Mouse (Mus musculus): ENCODE results near the gene Rnf31.

Rnf31 gene

DNA sequence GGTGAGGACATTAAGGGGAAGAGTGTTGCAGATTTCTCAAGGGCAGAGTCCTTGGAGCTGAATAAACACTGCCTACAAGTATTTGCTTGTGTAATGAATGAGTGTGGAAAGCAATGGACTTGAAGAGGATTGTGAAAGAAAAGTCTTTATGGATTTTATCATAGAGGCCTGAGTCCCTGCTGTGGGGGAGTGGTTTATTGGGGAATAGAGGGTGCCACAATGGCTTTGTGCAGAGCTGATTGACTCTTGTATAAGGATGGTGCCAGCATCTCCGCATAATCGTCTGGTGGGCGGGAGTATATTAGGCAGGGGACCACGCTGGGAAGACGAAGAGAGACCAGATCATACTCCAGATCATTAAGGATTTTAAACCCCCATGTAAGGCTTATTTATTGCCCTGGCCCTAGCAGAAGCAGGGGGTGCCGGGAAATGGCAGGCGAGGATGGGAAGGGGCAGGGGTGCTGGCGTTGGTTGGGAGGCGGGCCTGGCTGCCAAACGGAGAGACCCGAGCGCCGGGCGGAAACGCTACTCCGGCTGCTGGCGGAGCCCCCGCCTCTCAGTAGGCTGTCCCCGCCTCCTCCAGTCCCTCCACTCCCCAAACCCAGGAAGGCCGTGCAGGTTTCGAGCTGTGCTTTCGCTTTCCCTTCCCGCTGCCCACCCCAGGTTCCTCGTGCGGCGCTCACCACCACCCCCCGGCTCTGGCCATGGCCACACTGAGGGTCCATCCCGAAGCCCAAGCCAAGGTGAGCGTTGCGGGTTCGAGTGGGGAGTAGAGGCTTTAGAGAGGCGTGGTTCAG, 13.4 kb upstream of the Rnf31 start, which contains the start of gene Psme1:
Gene Psme1, plus strand, starts transcription at position 253 of the 797 bp plus-strand sequence.
- peak; percentile 70 for DNase-seq (ENCODE audit: low read depth, low spot score)

DNA sequence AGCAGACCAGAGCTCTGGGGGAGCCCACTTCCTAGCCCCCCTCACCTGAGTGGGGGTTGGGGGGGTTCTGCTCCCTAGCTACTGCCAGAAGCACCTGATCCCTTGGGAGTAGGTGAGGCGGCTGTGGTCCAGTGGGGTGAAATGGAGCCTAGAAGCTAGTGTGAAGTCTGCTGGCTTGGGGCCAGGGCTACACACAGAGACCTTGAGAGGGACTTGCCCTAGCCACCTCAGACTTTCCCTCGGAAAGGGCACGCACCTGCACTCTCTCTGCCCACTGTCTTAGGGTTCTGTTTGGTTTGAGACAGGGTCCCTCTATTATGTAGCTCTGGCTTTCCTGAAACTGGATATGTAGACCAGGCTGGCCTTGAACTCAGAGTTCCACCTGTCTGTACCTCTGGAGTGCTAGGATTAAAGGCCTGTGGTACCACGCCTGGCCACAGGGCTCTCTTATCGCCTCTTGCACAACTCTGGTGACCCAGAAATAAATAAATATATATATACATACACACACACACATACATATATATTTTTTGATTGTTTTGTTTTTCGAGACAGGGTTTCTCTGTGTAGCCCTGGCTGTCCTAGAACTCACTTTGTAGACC, 12.7 kb upstream of the Rnf31 start:
- no peak for DNase-seq (ENCODE audit: low read depth, low spot score)

DNA sequence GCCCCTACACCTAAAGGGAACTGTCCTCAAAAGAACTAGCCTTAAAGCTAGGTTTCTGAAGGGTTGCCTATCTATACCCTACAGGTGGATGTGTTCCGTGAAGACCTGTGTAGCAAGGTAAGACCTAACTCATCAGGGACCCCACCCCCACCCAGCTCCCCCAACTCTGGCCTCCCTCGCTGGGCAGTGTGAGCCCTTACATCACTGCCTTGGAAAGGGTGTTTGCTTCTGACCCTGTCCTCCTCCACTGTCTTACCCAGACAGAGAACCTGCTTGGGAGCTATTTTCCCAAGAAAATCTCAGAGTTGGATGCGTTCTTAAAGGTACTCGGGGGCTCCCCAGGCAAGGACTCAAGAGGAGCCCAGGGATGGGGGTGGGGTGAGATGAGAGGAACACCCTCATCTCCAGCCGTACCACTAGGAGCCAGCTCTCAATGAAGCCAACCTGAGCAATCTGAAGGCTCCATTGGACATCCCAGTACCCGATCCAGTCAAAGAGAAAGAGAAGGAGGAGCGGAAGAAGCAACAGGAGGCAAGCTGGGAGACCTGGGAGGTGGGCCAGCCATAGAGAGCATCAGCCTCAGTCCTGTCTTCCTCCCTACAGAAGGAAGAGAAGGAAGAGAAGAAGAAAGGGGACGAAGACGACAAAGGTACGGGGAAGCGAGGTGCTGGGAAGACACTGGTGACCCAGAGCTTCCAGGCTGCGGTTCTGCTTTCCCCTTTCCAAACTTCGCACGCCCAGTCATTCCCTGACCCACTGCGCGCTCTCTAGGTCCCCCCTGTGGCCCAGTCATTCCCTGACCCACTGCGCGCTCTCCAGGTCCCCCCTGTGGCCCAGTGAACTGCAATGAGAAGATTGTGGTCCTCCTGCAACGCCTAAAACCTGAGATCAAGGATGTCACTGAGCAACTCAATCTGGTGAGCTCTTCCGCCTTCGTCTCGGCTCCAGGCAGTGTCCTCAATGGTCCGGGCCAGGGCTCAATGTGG, 11.7 kb upstream of the Rnf31 start:
- peak; percentile 42 for DNase-seq (ENCODE audit: low read depth, low spot score)

DNA sequence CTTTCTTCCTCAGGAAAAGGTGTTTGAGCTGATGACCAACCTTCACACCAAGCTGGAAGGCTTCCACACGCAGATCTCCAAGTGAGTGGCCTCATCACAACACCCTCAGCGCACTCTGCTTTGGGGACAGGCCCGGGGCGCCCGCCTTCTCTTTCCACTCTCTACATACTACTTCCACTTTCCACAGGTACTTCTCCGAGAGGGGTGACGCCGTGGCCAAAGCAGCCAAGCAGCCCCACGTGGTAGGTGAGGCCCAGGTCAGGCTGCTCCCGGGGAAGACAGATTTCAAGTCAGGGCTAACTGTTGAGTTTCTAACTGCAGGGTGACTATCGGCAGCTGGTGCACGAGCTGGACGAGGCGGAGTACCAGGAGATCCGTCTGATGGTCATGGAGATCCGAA, 10.8 kb upstream of the Rnf31 start:
- no peak for DNase-seq (ENCODE audit: low read depth, low spot score)

DNA sequence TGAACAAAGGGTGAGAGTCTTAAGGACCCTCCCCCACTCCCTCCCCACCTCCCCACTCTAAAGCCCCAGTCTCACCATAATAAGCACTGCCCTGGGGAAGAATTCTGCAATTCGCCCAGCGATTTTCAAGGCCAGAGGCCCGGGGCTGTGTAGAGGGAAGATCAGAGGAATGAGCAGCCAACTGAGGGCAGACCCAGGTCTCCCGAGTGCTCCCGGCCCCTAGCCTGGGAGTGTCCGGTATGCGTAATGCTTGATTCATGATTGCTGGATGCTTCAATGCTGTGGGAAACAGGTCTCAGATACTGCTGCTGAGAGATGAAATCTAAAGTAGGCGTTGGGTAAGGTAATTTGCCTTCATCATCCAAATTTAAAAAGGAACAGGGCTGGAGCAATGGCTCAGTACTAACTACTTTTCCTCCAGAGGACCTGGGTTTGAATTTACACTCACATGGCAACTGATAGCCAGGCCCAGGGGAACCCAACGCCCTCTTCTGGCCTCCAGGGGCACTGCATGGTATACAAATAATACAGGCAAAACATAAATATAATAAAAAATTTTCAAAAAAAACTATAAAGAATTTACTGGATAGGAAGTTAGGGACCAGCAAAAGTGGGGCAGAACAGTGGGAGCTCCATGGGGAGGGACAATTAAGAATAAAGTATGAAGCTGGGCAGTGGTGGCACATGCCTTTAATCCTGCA, 9.4 kb upstream of the Rnf31 start:
- DNase-seq (ENCODE audit: low read depth, low spot score): peak; percentile 47

DNA sequence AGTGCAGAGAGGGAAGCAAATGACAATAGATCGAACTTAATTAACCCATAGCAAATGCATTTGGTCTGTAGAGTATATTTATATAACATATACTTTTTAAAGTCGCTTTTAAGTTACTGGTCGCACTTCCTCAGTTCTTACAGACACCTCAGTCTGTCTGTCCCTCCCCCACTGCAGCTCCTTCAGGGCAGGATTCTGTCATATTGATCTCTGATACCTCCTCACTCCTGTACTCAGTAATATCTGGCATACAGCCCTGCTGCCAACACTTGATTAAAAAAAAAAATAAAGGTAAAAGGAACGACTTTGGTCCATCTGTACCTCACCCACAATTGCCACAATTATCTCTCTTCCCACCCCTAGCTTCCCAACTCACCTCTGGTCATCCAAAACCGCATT, 7.2 kb upstream of the Rnf31 start:
- no peak for DNase-seq (ENCODE audit: low read depth, low spot score)

DNA sequence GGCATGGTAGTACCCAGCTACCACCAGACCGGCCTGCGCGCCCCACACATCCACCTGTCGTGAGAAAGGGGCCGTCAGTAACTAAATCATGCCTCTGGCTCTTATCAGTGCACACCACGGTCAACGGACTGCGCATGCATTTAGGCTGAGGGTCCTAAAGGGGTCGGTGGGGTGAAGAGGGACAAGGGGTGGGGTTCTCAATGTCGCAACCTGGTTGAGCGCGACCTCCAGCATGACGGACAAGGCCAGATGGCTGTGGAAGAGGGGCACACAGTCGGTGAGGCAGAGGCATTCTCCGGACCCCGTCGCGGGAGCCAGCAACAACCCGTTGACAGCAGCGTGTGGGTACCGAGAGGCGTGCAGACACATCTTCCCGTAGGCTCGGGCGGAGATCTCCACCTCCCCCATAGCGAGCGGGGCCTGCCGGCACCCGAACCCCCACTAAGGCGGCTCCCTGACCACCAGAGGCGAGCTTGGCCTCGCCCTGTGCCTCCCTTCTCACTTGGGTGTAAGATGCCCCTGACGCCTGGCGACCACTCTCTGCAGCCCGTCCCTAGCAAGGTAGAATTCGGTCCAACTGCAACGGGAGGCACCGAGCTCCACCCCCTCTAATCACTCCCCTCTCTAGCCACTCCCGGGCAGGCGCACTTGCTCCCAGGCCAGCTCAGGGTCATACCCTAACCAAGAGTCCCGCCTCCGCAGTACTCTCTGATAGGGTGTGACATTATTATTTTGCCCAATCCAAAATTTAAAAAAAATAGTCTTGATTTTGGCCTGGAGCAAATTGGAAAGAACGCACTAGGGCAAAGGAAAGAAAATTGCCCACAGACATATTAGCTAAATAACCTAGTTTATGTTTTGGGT, 6.6 kb upstream of the Rnf31 start, which contains the start of gene Emc9:
Gene Emc9, minus strand, starts transcription at position 601 of the 864 bp plus-strand sequence.
- peak; percentile 86 for DNase-seq (ENCODE audit: low read depth, low spot score)

DNA sequence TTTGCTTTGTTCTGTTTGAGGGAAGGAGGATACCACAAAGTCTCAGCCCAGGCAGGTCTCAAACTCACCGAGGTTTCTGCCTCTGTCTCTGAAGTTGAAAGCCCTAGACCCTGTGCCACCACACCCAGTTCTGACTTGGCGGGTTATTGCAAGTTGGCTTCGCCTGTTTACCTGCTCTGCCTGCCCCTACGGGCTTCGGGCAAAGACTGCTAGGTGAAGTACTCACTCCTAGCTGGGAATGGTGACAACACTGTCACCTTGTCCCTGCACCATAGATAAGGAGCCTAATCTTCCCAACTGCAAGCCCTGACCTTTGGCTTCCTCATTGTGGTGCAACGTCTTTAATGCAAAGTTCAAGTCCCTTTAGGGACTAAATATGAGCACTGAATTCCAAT, 5.9 kb upstream of the Rnf31 start:
- no peak for DNase-seq (ENCODE audit: low read depth, low spot score)

DNA sequence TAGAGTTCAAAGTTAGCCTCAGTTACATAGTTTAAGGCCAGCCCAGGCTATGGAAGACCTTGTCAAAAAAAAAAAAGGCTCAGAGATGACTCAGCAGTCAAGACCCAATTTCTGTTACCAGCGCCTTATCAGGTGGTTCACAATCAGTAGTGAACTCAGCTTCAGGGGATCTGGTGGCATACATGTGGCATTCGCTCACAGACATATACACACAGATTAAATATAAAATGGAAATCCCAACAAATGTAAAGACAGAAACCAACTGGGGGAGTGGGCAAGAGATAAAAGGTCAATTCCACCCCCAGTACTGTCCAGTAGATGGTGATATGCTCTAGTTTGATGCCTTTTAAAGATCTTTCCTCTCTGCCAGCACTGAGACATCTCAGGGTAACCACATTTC, 5.4 kb upstream of the Rnf31 start:
- no peak for DNase-seq (ENCODE audit: low read depth, low spot score)

DNA sequence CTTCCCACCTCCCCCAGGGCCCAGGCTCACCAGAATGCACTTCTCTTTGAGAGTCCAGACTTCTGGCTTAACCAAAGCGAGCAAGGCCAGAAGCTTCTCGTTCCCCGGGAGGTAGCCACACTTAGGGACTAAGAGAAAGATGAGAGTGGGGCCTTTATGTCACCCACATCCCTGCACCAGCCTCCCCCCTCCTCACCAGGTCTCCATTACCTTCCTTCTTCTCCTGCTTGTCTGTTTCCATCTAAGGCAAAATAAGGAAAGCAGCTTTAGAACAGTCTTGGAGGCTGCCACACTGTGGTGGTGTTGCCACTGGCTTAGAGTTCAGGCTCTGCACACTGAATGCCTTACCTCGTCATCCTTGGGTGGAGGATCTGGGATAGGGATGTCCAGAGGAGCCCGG, 2.2 kb upstream of the Rnf31 start:
- DNase-seq (ENCODE audit: low read depth, low spot score): no peak

DNA sequence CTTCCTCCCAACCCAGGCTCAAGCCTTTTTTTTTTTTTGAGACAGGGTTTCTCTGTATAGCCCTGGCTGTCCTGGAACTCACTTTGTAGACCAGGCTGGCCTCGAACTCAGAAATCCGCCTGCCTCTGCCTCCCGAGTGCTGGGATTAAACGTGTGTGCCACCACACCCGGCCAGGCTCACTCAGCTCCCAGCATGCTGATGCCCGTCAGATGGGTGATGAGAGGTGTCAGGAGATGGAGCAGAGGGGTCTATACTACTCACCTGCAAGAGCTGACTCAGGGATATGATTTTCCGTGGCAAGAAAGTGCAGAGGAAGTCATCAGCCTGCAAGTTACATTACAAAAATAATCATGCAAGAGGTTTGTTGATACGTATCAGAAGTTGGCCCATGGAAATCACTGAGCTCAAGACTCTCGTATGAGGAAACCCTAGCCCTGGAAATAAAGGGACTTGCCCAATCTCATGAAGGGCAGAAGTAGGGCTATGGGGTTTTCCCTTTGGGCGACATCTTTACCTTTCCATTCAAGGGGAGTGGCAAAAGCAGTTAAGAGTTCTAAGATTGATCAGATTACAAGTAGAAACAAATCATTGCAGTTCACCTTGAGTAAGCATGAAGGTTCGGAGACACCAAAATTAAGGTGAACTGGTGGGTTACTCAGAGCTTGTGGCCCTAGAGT, 1.6 kb upstream of the Rnf31 start:
- no peak for DNase-seq (ENCODE audit: low read depth, low spot score)

DNA sequence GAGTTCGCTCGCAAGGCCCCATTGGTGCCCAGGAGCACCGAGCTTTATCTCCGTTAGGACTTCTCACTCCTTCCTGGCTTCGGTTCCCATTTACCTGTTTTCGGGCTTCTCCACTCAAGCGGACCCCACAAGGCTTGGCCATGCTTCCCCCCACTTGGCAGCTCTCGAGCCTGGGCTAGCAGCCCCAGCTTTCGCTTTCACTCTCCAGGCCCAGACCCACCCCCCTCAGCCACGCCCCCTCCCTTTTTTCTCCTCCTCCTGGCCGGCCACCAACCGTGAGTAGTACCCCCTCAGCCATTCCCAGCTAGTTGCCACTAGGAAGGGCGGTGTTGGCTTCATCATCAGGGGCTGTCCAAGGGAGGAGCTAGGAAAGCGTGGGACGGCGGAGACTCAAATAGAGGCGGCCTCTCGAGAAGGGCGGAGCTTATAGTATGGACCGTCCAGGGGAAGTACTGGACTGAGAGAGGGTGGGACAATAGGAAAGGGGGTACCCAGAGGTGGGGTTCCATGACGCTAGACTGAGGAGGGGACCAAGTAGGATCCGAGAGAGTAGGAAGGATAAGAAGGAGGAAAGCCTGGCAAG, 669 bp upstream of the Rnf31 start, which contains the start of gene Psme2:
Gene Psme2, minus strand, starts transcription at position 366 of the 583 bp plus-strand sequence.
- peak; percentile 97 for DNase-seq (ENCODE audit: low read depth, low spot score)

DNA sequence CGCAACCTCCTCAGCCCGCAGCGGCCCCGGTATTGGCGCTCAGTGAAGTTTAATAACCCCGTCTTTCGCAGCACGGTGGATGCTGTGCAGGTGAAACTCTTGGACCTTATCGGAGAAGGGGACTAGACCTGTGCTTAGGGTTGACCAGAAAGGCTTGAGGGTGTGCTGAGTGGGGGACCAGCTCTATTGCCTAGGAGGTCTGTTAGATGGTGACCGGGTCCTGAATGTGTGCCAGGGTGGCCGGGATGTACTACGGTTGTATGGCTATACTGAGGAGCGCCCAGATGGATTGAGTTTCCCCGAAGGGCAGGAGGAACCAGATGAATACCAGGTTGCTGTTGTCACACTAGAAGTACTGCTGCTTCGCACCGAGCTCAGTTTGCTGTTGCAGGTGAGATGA, 718 bp downstream of the Rnf31 start:
- DNase-seq (ENCODE audit: low read depth, low spot score): no peak

DNA sequence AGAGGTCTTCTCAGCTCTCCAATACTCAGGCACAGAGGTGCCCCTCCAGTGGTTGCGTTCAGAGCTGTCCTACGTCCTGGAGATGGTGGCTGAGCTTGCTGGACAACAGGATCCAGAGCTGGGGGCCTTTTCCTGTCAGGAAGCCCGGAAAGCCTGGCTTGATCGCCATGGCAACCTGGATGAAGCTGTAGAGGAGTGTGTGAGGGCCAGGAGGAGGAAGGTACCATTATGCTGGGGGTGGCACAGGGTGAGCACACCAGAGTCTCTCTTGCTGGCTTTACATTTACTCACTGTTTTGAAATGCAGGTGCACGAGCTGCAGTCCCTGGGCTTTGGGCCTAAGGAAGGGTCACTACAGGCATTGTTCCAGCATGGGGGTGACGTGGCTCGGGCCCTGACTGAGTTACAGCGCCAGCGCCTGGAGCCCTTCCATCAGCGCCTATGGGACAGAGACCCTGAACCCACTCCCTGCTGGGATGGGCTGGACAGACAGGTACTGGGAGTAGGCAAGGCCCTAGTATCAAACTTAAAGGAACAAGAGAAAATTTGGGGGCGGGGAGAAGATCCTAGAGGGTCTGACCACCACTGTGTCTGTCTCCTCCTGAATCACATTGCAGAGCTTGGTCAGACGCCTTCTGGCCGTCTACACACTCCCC, 4.7 kb downstream of the Rnf31 start:
- DNase-seq (ENCODE audit: low read depth, low spot score): no peak

DNA sequence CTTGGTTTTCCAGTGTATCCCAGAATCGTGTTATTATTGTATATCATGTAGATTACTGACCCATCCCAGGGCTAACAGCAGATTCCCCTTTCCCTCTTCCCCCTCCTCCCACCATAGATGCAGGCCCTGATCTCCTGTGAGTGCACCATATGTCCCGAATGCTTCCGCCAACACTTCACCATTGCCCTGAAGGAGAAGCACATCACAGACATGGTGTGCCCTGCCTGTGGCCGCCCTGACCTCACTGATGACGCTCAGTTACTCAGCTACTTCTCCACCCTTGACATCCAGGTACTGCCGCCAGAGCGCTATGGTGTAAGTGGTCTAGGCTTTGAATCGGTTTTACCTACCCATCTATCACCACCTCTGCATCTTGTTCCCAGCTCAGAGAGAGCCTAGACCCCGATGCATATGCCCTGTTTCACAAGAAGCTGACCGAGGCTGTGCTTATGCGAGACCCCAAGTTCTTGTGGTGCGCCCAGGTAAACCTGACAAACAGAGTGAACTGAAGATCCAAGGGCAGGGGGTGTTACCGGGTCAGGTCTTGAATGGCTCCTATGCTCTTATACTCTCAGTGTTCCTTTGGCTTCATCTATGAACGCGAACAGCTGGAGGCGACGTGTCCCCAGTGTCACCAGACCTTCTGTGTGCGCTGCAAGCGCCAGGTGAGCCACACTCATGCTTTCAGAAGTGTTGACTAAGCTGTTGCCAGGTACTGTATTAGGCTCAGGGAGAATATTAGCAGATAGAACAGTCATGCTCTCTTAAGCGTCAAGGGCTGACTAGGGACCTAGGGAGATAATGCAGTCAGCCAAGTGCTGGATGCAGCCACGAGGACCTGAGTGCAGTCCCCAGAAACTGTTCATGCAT, 7.2 kb downstream of the Rnf31 start:
- DNase-seq (ENCODE audit: low read depth, low spot score): no peak

DNA sequence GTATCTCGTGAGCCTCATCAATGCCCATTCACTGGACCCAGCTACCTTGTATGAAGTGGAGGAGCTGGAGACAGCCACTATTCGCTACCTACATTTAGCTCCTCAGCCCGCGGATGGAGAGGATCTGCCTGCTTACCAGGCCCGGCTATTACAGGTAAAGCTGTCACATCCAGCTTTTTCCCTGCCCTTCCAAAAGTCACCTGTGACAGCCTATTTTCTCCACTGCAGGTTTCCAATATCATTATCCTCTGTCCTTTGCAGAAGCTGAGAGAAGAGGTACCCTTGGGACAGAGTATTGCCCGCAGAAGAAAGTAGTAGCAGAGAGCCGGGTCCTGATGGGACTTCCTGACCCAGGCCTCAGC, 11.7 kb downstream of the Rnf31 start, which contains the start of gene Irf9:
Gene Irf9, plus strand, starts transcription at position 301 of the 362 bp plus-strand sequence.
- no peak for DNase-seq (ENCODE audit: low read depth, low spot score)

DNA sequence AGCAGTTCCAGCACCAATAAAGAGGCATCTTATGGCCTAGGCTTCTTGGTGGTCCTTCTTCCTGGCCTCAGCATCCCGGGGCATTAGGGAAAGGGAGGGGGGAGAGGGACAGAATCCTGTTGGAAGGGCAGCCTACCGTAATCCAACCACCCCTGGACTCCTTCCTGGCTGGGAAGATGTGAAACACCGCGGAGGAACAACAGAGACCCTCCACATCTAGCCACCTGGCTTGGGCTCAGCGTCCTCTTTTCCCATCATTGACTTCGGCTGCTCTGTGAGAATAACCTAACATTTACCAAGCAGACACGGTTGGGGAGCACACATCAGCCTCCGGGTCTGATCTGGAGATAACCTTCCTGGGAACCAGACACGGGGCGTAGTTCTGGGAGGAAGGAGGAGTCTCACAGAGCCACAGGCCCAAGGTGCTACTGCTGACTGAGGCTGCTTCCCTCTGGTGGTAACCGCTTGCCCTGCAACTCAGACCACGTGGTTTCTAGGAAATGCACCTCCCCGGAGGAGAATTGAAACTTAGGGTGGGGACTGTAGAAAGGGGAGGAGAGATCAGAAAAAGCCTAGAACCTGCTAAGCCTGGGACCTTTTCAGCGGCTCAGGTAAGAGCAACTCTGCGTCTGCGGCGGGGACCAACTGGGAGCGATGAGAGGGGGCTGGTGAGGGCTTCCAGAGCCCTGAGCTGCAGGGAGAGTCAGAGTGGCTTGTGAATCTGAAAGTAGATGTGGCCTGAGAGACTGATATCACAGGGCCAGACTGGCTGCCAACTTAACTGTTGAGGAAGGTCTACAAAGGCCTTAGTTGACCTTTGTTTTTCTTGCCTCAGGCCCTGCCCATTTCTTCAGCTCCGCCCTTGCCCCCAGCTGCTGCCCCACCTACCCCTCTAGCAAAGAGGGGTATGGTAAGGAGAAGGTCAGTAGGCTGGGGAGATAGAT, 12.4 kb downstream of the Rnf31 start:
- peak; percentile 99 for DNase-seq (ENCODE audit: low read depth, low spot score)
